Mouse (Mus musculus) liver, embryonic 15.5 days (tissue): ENCODE data around the gene Armh3. TPM values are rescaled to one million over a fixed set of nuclear protein-coding genes. Genes with fewer than 3 reads are reported as not detected.

ENCODE experiments used
- ATAC-seq: fragments of 200-750 bp; cut with Nextera tagmentation; 2 replicates; pipeline ENCODE4 v1.8.0; 2017; ENCODE audit warnings: moderate number of reproducible peaks, mild to moderate bottlenecking, moderate library complexity; ENCODE audit not compliant: insufficient read depth
- H3K27ac ChIP-seq: fragments of 300-500 bp; sonication (generic); replicated peaks from 2 replicates; pipeline ENCODE4 v1.5.1; 2015; ENCODE audit warnings: mild to moderate bottlenecking, inconsistent platforms
- H3K27me3 ChIP-seq: fragments of 300-500 bp; sonication (generic); 2 replicates; pipeline ENCODE4 v1.6.1; 2015; ENCODE audit warnings: mild to moderate bottlenecking, inconsistent platforms
- H3K36me3 ChIP-seq: fragments of 300-500 bp; sonication (generic); replicated peaks from 2 replicates; pipeline ENCODE4 v1.6.1; 2015; ENCODE audit warnings: moderate library complexity, mild to moderate bottlenecking, inconsistent platforms
- H3K4me1 ChIP-seq: fragments of 300-500 bp; sonication (generic); replicated peaks from 2 replicates; pipeline ENCODE4 v1.6.1; 2015; ENCODE audit warnings: inconsistent platforms
- H3K4me2 ChIP-seq: fragments of 300-500 bp; sonication (generic); 2 replicates; pipeline ENCODE4 v1.6.1; 2015; ENCODE audit warnings: moderate library complexity, mild to moderate bottlenecking, inconsistent platforms
- H3K4me3 ChIP-seq: fragments of 300-500 bp; sonication (generic); replicated peaks from 2 replicates; pipeline ENCODE4 v1.5.1; 2015; ENCODE audit warnings: mild to moderate bottlenecking, inconsistent platforms
- H3K9ac ChIP-seq: fragments of 300-500 bp; sonication (generic); 2 replicates; pipeline ENCODE4 v1.6.1; 2015; ENCODE audit warnings: moderate library complexity, mild to moderate bottlenecking, inconsistent platforms
- H3K9me3 ChIP-seq: fragments of 300-500 bp; sonication (generic); replicated peaks from 2 replicates; pipeline ENCODE4 v1.6.1; 2016; ENCODE audit warnings: inconsistent platforms
- WGBS: fragments of 180-500 bp; shearing (Covaris S2); methylation state at CpG from one replicate; pipeline ENCODE4 v1.1.7; 2015; ENCODE audit warnings: mixed read lengths; ENCODE audit not compliant: insufficient replicate concordance; 5-methylcytosine and 5-hydroxymethylcytosine counted together
- polyA plus RNA-seq: library from polyadenylated mRNA; unstranded; fragments of >200 nt; fragmentation: Nextera tagmentation; extraction: Ambion mirVana; gene quantifications from 2 replicates; pipeline ENCODE4 v1.2.1, GENCODE M21; 2015

Armh3 gene
- polyA plus RNA-seq, 1 experiment from 2014 or later: 4.1 TPM

- H3K9me3 ChIP-seq: no peaks in the 10 kb centered on the region
- no peak overlapping the region for H3K4me3 ChIP-seq
- peaks cover 63% of the 10 kb centered on the region for H3K36me3 ChIP-seq
- H3K4me2 ChIP-seq: no peak overlapping the region
- no peaks in the 10 kb centered on the region for H3K27me3 ChIP-seq
- no peak overlapping the region for H3K9ac ChIP-seq
- peak overlapping the region; percentile 54; the same call in 1 of the 2 replicates for H3K27ac ChIP-seq
- ATAC-seq: no peak
- 85% methylated on average over 26 of the region's 26 CpGs for WGBS
- H3K4me1 ChIP-seq: peaks cover 54% of the 10 kb centered on the region
These were observed 34.6 kb upstream of the Armh3 start for GRCm38 (mm10) chr19:46032731-46033510.

GRCm38 (mm10) chr19:46031689-46032432, 33.6 kb upstream of the Armh3 start:
- H3K4me2 ChIP-seq: no peak overlapping the region
- H3K27me3 ChIP-seq: no peaks in the 10 kb centered on the region
- no peak overlapping the region for H3K4me3 ChIP-seq
- H3K27ac ChIP-seq: peak overlapping the region; percentile 54
- peaks cover 62% of the 10 kb centered on the region for H3K36me3 ChIP-seq
- peak; percentile 59; the same call in 1 of the 2 replicates for ATAC-seq
- no peak overlapping the region for H3K9ac ChIP-seq
- WGBS: 63% methylated on average over 9 of the region's 9 CpGs
- peaks cover 44% of the 10 kb centered on the region for H3K4me1 ChIP-seq
- no peaks in the 10 kb centered on the region for H3K9me3 ChIP-seq

GRCm38 (mm10) chr19:46030196-46030983, 32.1 kb upstream of the Armh3 start:
- no peaks in the 10 kb centered on the region for H3K9me3 ChIP-seq
- H3K9ac ChIP-seq: no peak overlapping the region
- ATAC-seq: no peak
- H3K27me3 ChIP-seq: no peaks in the 10 kb centered on the region
- peaks cover 47% of the 10 kb centered on the region for H3K36me3 ChIP-seq
- WGBS: 80% methylated on average over 10 of the region's 10 CpGs
- no peak overlapping the region for H3K4me2 ChIP-seq
- peak overlapping the region; percentile 38; the same call in 1 of the 2 replicates for H3K27ac ChIP-seq
- peaks cover 32% of the 10 kb centered on the region for H3K4me1 ChIP-seq
- no peak overlapping the region for H3K4me3 ChIP-seq

- peak overlapping the region; percentile 64 for H3K27ac ChIP-seq
- H3K4me1 ChIP-seq: peaks cover 27% of the 10 kb centered on the region
- H3K4me3 ChIP-seq: no peak overlapping the region
- H3K9ac ChIP-seq: no peak overlapping the region
- no peak for ATAC-seq
- no peaks in the 10 kb centered on the region for H3K9me3 ChIP-seq
- H3K27me3 ChIP-seq: no peaks in the 10 kb centered on the region
- no peak overlapping the region for H3K4me2 ChIP-seq
- H3K36me3 ChIP-seq: peaks cover 40% of the 10 kb centered on the region
- 69% methylated on average over 1 of the region's 1 CpGs for WGBS
These were observed 31.4 kb upstream of the Armh3 start for GRCm38 (mm10) chr19:46029652-46030051.

GRCm38 (mm10) chr19:46028747-46029320, 30.5 kb upstream of the Armh3 start:
- Histone ChIP-seq H3K4me2 (no peak overlapping the region), H3K4me1 (peaks cover 23% of the 10 kb centered on the region), H3K27me3 (no peaks in the 10 kb centered on the region), H3K36me3 (peaks cover 32% of the 10 kb centered on the region), H3K9ac (no peak overlapping the region), H3K9me3 (no peaks in the 10 kb centered on the region), H3K27ac (no peak overlapping the region), H3K4me3 (no peak overlapping the region)
- no peak for ATAC-seq
- 64% methylated on average over 11 of the region's 11 CpGs for WGBS

GRCm38 (mm10) chr19:46026567-46026966, 28.3 kb upstream of the Armh3 start:
- H3K4me3 ChIP-seq: no peak overlapping the region
- H3K27ac ChIP-seq: no peak overlapping the region
- H3K4me2 ChIP-seq: no peak overlapping the region
- H3K27me3 ChIP-seq: no peaks in the 10 kb centered on the region
- 61% methylated on average over 8 of the region's 8 CpGs for WGBS
- no peaks in the 10 kb centered on the region for H3K9me3 ChIP-seq
- H3K9ac ChIP-seq: no peak overlapping the region
- peaks cover 9% of the 10 kb centered on the region for H3K4me1 ChIP-seq
- no peak for ATAC-seq
- peaks cover 9% of the 10 kb centered on the region for H3K36me3 ChIP-seq

GRCm38 (mm10) chr19:46024959-46025358, 26.7 kb upstream of the Armh3 start:
- Histone ChIP-seq H3K9ac (no peak overlapping the region), H3K4me3 (no peak overlapping the region), H3K27ac (no peak overlapping the region), H3K4me1 (peaks cover 5% of the 10 kb centered on the region; the same call in 1 of the 2 replicates), H3K9me3 (no peaks in the 10 kb centered on the region), H3K27me3 (no peaks in the 10 kb centered on the region), H3K36me3 (no peaks in the 10 kb centered on the region), H3K4me2 (no peak overlapping the region)
- no peak for ATAC-seq
- WGBS: 58% methylated on average over 6 of the region's 6 CpGs

- H3K4me2 ChIP-seq: no peak overlapping the region
- H3K9me3 ChIP-seq: no peaks in the 10 kb centered on the region
- H3K4me1 ChIP-seq: 0 out of 2 replicates have a peak, but pooled peaks cover 6% of the 10 kb centered on the region
- no peak overlapping the region for H3K27ac ChIP-seq
- H3K4me3 ChIP-seq: no peak overlapping the region
- no peak for ATAC-seq
- H3K36me3 ChIP-seq: no peaks in the 10 kb centered on the region
- WGBS: 75% methylated on average over 2 of the region's 2 CpGs
- H3K9ac ChIP-seq: no peak overlapping the region
- no peaks in the 10 kb centered on the region for H3K27me3 ChIP-seq
These were observed 17.7 kb upstream of the Armh3 start for GRCm38 (mm10) chr19:46016023-46016422.

- WGBS: 13% methylated on average over 12 of the region's 12 CpGs
- Histone ChIP-seq H3K27me3 (no peaks in the 10 kb centered on the region), H3K36me3 (no peaks in the 10 kb centered on the region), H3K4me3 (no peak overlapping the region), H3K9me3 (no peaks in the 10 kb centered on the region), H3K9ac (no peak overlapping the region), H3K27ac (no peak overlapping the region), H3K4me2 (no peak overlapping the region), H3K4me1 (0 out of 2 replicates have a peak, but pooled peaks cover 6% of the 10 kb centered on the region)
- ATAC-seq: peak; percentile 66
These were observed 16.4 kb upstream of the Armh3 start for GRCm38 (mm10) chr19:46014572-46015178.

GRCm38 (mm10) chr19:46005680-46006079, 7.4 kb upstream of the Armh3 start:
- Histone ChIP-seq H3K27ac (no peak overlapping the region), H3K4me3 (no peak overlapping the region), H3K9ac (no peak overlapping the region), H3K9me3 (no peaks in the 10 kb centered on the region), H3K4me2 (no peak overlapping the region), H3K36me3 (no peaks in the 10 kb centered on the region), H3K27me3 (0 out of 2 replicates have a peak, but pooled peaks cover 7% of the 10 kb centered on the region), H3K4me1 (peaks cover 30% of the 10 kb centered on the region)
- 63% methylated on average over 7 of the region's 7 CpGs for WGBS
- ATAC-seq: no peak
